Mouse (Mus musculus) heart, embryonic 16.5 days (tissue): ENCODE data around the gene Mrps26. TPM values are rescaled to one million over a fixed set of nuclear protein-coding genes. Genes with fewer than 3 reads are reported as not detected.

Experiments used
- ATAC-seq: fragments of 200-750 bp; cut with Nextera tagmentation; replicated peaks from 2 replicates; pipeline ENCODE4 v1.8.0; 2017; ENCODE audit warnings: moderate number of reproducible peaks; ENCODE audit not compliant: insufficient read depth, low FRiP score; ENCODE audit errors: extremely low read depth
- H3K27ac ChIP-seq: fragments of 300-500 bp; sonication (generic); 2 replicates; pipeline ENCODE4 v1.5.1; 2014; ENCODE audit warnings: mild to moderate bottlenecking, low read length, control low read depth, moderate library complexity
- H3K27me3 ChIP-seq: fragments of 300-500 bp; sonication (generic); 2 replicates; pipeline ENCODE4 v1.6.1; 2014; ENCODE audit warnings: low read length, mixed read lengths; ENCODE audit not compliant: control insufficient read depth, insufficient read depth
- H3K36me3 ChIP-seq: fragments of 300-500 bp; sonication (generic); 2 replicates; pipeline ENCODE4 v1.6.1; 2014; ENCODE audit not compliant: control insufficient read depth, insufficient read depth
- H3K4me1 ChIP-seq: fragments of 300-500 bp; sonication (generic); 2 replicates; pipeline ENCODE4 v1.6.1; 2014; ENCODE audit warnings: low read length, mixed read lengths; ENCODE audit not compliant: control insufficient read depth, insufficient read depth
- H3K4me2 ChIP-seq: fragments of 300-500 bp; sonication (generic); 2 replicates; pipeline ENCODE4 v1.6.1; 2014; ENCODE audit warnings: low read depth, mild to moderate bottlenecking, control low read depth, low read length
- H3K4me3 ChIP-seq: fragments of 300-500 bp; sonication (generic); 2 replicates; pipeline ENCODE4 v1.5.1; 2014; ENCODE audit warnings: mild to moderate bottlenecking, control low read depth, low read length
- H3K9ac ChIP-seq: fragments of 300-500 bp; sonication (generic); 2 replicates; pipeline ENCODE4 v1.6.1; 2014; ENCODE audit warnings: low read length, control low read depth
- H3K9me3 ChIP-seq: fragments of 300-500 bp; sonication (generic); replicated peaks from 2 replicates; pipeline ENCODE4 v1.6.1; 2016; ENCODE audit warnings: low read length; ENCODE audit not compliant: control insufficient read depth
- WGBS: fragments of 180-500 bp; shearing (Covaris S2); extraction: QIAGEN DNeasy Blood & Tissue Kit; methylation state at CpG from one replicate; pipeline ENCODE4 v1.1.7; 2014; 5-methylcytosine and 5-hydroxymethylcytosine counted together
- microRNA-seq: library from miRNA; unstranded; fragments of <30 nt; microRNA quantifications from one replicate; pipeline ENCODE4, GENCODE M21; 2017
- polyA plus RNA-seq: library from polyadenylated mRNA; unstranded; fragments of >200 nt; fragmentation: Nextera tagmentation; extraction: Ambion mirVana; gene quantifications from 2 replicates; pipeline ENCODE4 v1.2.1, GENCODE M21; 2015

The Mrps26 gene
- polyA plus RNA-seq, 1 experiment from 2014 or later = 71.6 TPM

DNA sequence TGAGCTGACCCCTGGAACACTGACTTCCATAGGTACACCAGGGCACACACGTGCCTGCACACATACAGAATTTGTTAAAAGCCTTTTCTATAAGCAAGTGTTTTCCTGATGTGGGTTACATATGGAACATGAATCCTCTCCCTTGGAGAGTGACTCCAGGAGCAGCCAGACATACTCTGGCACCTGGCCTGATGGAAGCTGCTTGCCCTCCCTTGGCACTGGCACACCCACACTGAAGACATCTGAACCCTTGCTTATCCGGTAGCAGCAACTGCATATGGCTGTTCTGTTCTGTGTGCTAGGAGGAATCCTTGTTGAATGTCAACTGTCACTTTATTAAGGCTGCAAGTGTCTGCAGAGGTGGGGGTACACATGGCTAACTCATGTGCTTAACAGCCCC is 27.5 kb downstream of the Mrps26 start:
- no peak overlapping the region for H3K4me3 ChIP-seq
- no peak overlapping the region for H3K27ac ChIP-seq
- WGBS = 97% methylated on average over 2 of the region's 2 CpGs
- H3K9ac ChIP-seq = no peak overlapping the region
- no peaks in the 10 kb centered on the region for H3K27me3 ChIP-seq
- peaks cover 21% of the 10 kb centered on the region for H3K36me3 ChIP-seq
- no peak overlapping the region for H3K4me2 ChIP-seq
- peaks cover 4% of the 10 kb centered on the region; the same call in 1 of the 2 replicates for H3K4me1 ChIP-seq
- ATAC-seq = no peak
- H3K9me3 ChIP-seq = no peaks in the 10 kb centered on the region

- Histone ChIP-seq H3K27me3 (no peaks in the 10 kb centered on the region), H3K4me2 (no peak overlapping the region), H3K9me3 (no peaks in the 10 kb centered on the region), H3K4me1 (no peaks in the 10 kb centered on the region), H3K36me3 (peaks cover 33% of the 10 kb centered on the region), H3K27ac (no peak overlapping the region), H3K4me3 (no peak overlapping the region), H3K9ac (no peak overlapping the region)
- no peak for ATAC-seq
- WGBS = 62% methylated on average over 1 of the region's 1 CpGs
Observed at GRCm38 (mm10) chr2:130595596-130595995, 32.1 kb downstream of the Mrps26 start.

GRCm38 (mm10) chr2:130597601-130598010 is 34.1 kb downstream of the Mrps26 start:
- Histone ChIP-seq H3K4me2 (no peak overlapping the region), H3K4me3 (no peak overlapping the region), H3K4me1 (no peaks in the 10 kb centered on the region), H3K9ac (no peak overlapping the region), H3K9me3 (no peaks in the 10 kb centered on the region), H3K27me3 (no peaks in the 10 kb centered on the region), H3K36me3 (peaks cover 26% of the 10 kb centered on the region), H3K27ac (no peak overlapping the region)
- no peak; the same call in 1 of the 2 replicates for ATAC-seq
- WGBS = 12% methylated on average over 1 of the region's 1 CpGs

GRCm38 (mm10) chr2:130598399-130598798 is 34.9 kb downstream of the Mrps26 start:
- Histone ChIP-seq H3K36me3 (peaks cover 33% of the 10 kb centered on the region), H3K4me1 (no peaks in the 10 kb centered on the region), H3K9me3 (no peaks in the 10 kb centered on the region), H3K27me3 (no peaks in the 10 kb centered on the region), H3K9ac (no peak overlapping the region), H3K4me2 (no peak overlapping the region), H3K4me3 (no peak overlapping the region), H3K27ac (no peak overlapping the region)
- WGBS = 61% methylated on average over 3 of the region's 3 CpGs
- no peak for ATAC-seq

DNA sequence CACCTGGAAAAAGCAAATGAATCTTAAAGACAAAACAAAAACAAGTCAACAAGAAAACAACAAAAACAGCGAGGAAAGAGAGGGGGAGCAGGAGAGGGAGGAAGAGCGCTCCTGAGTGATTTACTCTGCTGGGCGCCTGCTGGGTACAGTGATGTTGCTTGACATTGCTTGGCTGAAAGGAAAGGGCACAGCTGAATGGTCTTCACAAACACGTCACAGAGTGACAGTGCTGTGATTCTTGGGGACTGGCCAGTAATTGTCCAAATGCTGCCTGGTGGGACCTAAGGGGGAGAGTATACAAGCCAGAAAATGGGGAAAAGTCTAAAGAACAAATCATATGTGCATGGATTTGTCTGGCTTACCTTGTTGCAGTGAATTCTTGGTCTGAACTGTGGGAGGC is 38.7 kb downstream of the Mrps26 start:
- ATAC-seq = no peak
- Histone ChIP-seq H3K4me1 (no peaks in the 10 kb centered on the region), H3K36me3 (peaks cover 35% of the 10 kb centered on the region), H3K4me2 (no peak overlapping the region), H3K27me3 (no peaks in the 10 kb centered on the region), H3K9me3 (no peaks in the 10 kb centered on the region), H3K9ac (no peak overlapping the region), H3K4me3 (no peak overlapping the region), H3K27ac (no peak overlapping the region)
- WGBS = 82% methylated on average over 4 of the region's 4 CpGs

- Histone ChIP-seq H3K4me2 (no peak overlapping the region), H3K4me1 (no peaks in the 10 kb centered on the region), H3K27ac (no peak overlapping the region), H3K9ac (no peak overlapping the region), H3K4me3 (no peak overlapping the region), H3K9me3 (no peaks in the 10 kb centered on the region), H3K36me3 (peaks cover 24% of the 10 kb centered on the region), H3K27me3 (no peaks in the 10 kb centered on the region)
- ATAC-seq = no peak
- WGBS = 75% methylated on average over 3 of the region's 3 CpGs
Observed at GRCm38 (mm10) chr2:130613091-130613490, 49.5 kb downstream of the Mrps26 start.

Small RNA genes within 50 kb of the gene (microRNA-seq; reads per million reads assigned to microRNA genes)
- not detected for gene Gm23876

Other genes with a start within 250 kb of the Mrps26 start
- 27.2 and 29.4 TPM in 2 replicates for gene Cpxm1, start 166.2 kb upstream of the Mrps26 start, polyA plus RNA-seq
- gene Gm28372, start 158.5 kb upstream of the Mrps26 start, polyA plus RNA-seq = not detected in 2 replicates
- gene 1700020A23Rik, start 158.5 kb upstream of the Mrps26 start, polyA plus RNA-seq = not detected in 2 replicates
- gene Tmem239, start 157.3 kb upstream of the Mrps26 start, polyA plus RNA-seq = 0.11 TPM in 1 of 2 replicates, not detected in the other
- gene Vps16, start 139.4 kb upstream of the Mrps26 start, polyA plus RNA-seq = 57.1 and 60.9 TPM in 2 replicates
- 7.2 and 8.1 TPM in 2 replicates for gene Pced1a, start 139.0 kb upstream of the Mrps26 start, polyA plus RNA-seq
- 70.5 and 71.8 TPM in 2 replicates for gene Ptpra, start 113.5 kb upstream of the Mrps26 start, polyA plus RNA-seq
- gene Oxt, start 12.4 kb downstream of the Mrps26 start, polyA plus RNA-seq = not detected in 2 replicates
- gene Avp, start 18.8 kb downstream of the Mrps26 start, polyA plus RNA-seq = 0.37 TPM in 1 of 2 replicates, not detected in the other
- gene Fastkd5, start 66.3 kb downstream of the Mrps26 start, polyA plus RNA-seq = 13.3 and 13.9 TPM in 2 replicates
- gene Ubox5, start 66.3 kb downstream of the Mrps26 start, polyA plus RNA-seq = 6.5 and 8.2 TPM in 2 replicates
- 2.0 and 2.4 TPM in 2 replicates for gene Lzts3, start 79.1 kb downstream of the Mrps26 start, polyA plus RNA-seq
- gene Ddrgk1, start 100.9 kb downstream of the Mrps26 start, polyA plus RNA-seq = 47.1 and 47.3 TPM in 2 replicates
- gene Itpa, start 103.9 kb downstream of the Mrps26 start, polyA plus RNA-seq = 70.1 and 79.3 TPM in 2 replicates
- 0.16 and 0.34 TPM in 2 replicates for gene Slc4a11, start 133.8 kb downstream of the Mrps26 start, polyA plus RNA-seq